Mouse (Mus musculus): ENCODE measurements around the gene Tfap2e. TPM values are rescaled to one million over a fixed set of nuclear protein-coding genes. Genes with fewer than 3 reads are reported as not detected.

The Tfap2e gene
- not detected for total RNA-seq (2021)
- long read RNA-seq, experiment 1, result 0 reads
- long read RNA-seq, experiment 2, result 0 reads

GRCm38 (mm10) chr4:126736001-126736414 lies at the start of gene Tfap2e:
Tfap2e (minus strand) TSS chr4:126736240.
- DNase-seq (ENCODE audit: low spot score in 2 of 2), result no peak

DNA sequence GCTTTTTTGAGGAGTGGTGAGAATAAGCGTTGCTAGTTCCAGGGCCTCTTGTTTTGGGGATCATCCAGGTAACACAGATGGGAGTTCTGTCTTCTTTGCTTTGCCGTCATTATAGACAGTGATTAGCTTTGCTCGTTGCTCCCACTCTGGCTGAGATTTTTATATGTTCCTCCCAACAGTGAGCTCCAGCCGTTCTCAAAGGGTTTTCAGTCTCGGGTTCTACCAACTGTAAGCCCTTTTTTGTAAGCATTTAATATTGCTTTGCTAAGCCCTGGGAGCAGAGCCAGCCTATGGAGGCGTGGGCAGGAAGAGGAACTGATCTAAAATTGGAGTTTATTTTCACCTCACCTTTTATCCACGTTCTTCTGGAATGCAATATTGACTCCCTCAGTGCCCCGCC lies 47.0 kb upstream of the Tfap2e start:
- peak in 1 of 2 experiments; percentile 39 for DNase-seq (ENCODE audit: low spot score in 2 of 2)

DNA sequence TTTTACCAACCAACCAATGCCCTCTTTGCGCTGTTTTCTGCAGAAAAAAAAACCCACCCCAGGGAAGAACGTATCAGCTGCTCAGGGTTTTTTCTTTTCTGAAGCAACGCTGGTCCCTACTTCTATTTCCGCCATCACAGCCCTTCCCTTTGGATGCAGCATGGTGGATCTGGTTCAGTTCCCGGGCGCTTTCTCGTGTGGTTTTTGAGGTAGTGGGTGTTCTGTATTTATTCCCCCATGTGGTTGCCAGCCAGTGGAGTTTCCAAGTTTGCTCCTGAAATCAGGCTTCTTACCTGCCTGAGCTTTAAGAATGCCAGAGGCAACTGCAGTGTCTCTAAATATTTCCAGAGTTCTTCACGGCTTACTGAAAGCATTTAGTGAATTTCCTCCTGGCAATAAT lies 46.5 kb upstream of the Tfap2e start:
- no peak for DNase-seq (ENCODE audit: low spot score in 2 of 2)

- DNase-seq (ENCODE audit: low spot score in 2 of 2), result no peak
Observed at GRCm38 (mm10) chr4:126781871-126782270, 45.8 kb upstream of the Tfap2e start.

DNA sequence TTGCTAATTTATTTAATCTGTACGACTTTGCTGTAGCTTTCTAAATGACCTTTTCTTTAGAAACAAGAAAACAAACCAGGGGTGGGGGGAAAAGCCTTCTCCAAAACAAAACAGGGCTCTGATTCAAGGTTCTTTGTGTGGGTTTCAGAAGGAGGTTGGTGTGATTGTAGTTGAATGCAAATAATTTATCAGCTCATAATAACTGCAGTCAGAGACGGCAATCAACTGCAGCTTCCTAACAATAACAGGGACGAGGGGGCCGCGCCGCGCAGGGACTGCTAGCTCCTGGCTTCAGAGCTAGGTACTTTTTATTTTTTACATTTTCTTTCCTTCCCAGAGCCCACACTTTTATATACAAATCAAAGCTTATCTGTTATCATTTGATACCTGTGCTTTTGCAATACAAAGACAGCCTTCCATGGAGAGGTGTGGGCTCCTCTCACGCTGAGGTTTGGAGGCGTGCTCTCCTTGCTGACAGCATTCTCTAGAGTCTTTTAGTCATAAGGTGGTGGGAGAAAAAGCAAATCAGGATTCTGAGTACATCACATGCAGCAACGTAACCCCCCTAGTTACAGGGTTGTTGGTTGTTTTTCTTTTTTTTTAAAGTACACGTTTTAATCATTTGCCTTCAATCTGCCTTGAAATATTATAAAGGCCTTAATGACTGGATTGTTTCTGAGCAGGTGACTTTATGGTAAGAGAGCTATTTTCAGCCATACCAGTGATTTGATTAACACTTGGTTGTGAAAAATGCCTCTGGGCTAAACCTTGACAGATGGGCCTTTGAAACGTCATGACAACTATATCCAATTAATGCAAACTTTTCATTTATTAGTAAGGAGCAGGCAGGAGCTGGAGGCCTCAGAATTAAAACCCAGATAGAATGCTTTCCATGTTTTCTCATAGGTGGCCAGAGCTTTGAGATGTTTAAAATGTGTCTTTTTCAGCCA lies 44.1 kb upstream of the Tfap2e start:
- DNase-seq (ENCODE audit: low spot score in 2 of 2), result no peak

DNA sequence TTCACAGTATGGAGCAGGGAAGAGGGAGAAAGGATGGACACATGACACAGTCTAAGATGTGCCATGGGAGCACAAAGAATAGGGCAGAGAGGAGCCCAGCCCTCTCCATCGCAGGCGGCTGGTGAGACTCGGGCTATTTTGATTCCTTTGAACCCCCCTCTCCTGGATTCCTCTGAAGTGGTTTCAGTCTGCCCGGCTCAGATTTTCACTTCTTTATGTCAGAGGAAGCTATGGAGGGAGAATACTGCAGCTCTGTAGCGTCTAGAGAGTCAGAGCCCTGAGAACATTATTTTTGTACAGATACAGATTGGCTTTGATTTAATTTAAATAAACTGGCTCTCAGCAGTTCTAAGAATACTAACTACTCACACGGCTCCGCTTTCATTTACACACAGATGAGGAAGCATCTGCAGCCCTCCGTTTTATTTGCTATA lies 43.1 kb upstream of the Tfap2e start:
- no peak for DNase-seq (ENCODE audit: low spot score in 2 of 2)

DNA sequence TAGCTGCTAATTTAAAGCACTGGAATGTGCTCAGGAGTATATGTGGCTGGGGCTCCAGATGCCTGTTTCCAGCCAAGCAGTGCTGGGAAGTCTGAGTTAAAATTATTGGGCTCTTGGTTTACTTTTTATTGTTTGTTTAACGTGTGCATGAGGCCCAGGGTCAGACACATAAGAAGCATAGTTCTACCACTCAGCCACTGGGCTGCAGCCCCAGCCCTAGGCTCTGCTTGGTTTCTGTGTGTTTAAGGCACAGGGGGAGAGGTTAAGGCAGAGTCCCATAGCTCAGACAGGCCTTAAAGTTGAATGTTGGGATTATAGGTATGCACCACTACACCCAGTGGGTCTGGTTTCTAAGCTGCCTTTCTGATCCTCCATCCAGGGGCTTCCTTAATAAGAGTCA lies 39.1 kb upstream of the Tfap2e start:
- no peak for DNase-seq (ENCODE audit: low spot score in 2 of 2)

DNA sequence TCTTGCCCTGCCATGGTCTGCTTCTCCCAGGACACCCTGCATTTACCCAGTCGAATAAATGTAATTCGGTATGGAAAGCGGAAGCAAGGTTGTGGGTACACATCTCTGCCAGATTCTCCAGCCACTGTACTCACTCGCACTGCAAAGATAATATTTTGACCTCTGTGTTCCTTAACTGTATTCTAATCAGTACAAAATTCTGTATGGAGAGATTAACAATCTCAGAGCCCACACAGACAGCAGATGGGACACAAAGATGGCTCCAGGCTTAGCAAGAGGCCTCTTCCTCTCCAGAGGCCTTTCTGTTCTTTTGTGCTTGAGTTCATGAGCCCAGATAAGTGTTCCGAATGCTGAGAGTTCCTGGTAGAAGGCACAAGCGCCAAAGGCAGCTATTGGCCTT lies 37.8 kb upstream of the Tfap2e start:
- no peak for DNase-seq (ENCODE audit: low spot score in 2 of 2)

DNA sequence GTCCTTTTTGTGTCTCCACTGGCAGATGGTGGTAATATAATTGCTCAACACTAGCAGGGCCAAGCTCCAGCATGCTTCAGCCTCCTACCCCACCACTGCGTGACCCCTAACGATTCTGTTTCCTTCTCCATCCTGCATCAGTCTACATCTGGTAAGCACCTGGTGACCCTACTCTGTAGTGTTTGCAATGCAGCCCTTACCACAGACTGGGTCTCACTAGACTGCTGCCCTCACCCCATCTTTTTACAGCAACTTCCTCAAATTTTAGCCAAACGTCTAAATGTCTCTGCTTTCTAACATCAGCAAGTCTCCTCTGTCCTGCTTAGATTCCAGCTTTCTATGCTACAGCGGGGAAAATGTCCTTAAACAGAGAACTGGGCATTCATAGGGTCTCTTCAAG lies 34.8 kb upstream of the Tfap2e start:
- DNase-seq (ENCODE audit: low spot score in 2 of 2), result no peak

GRCm38 (mm10) chr4:126769800-126770563 lies 33.9 kb upstream of the Tfap2e start:
- DNase-seq (ENCODE audit: low spot score in 2 of 2), result no peak

DNA sequence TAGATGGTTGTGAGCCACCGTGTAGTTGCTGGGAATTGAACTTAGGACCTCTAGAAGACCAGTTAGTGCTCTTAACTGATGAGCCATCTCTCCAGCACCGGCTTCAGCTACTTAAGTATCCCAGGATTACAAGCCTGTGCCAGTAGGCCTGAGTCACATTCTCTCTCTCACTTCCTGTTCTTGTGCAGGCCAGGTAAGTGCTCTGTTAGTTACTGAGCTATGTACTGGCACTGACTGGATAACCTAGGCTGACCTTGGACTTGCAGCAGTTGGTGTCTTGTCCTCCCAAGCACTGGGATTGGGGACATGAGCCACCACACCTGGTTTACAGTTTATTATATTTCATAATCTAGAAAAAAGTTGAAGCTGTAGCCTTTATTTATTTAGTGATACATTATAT lies 27.4 kb upstream of the Tfap2e start:
- DNase-seq (ENCODE audit: low spot score in 2 of 2), result no peak

GRCm38 (mm10) chr4:126762586-126763359 lies 26.7 kb upstream of the Tfap2e start:
- no peak for DNase-seq (ENCODE audit: low spot score in 2 of 2)

GRCm38 (mm10) chr4:126759435-126759834 lies 23.4 kb upstream of the Tfap2e start:
- DNase-seq (ENCODE audit: low spot score in 2 of 2), result no peak

GRCm38 (mm10) chr4:126758299-126758698 lies 22.3 kb upstream of the Tfap2e start:
- DNase-seq (ENCODE audit: low spot score in 2 of 2), result no peak

DNA sequence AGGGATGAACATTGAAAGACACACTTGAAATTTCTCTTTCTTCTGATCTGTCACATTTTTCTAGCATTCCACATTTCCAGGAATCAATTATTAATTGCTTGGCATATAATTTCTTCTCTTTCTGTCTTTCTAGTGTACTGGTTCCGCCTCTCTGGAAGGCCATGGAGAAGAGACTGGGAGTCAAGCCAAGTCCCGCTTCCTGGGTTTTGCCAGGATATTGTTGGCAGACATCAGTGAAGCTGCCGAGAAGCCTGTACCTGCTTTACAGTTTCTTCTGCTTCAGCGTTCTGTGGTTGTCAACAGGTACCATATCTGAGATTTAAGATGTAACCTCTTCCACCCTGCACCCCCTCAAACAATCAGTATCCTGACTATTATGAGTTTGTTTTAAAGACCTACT lies 20.7 kb upstream of the Tfap2e start:
- DNase-seq (ENCODE audit: low spot score in 2 of 2), result peak in 1 of 2 experiments; percentile 22

DNA sequence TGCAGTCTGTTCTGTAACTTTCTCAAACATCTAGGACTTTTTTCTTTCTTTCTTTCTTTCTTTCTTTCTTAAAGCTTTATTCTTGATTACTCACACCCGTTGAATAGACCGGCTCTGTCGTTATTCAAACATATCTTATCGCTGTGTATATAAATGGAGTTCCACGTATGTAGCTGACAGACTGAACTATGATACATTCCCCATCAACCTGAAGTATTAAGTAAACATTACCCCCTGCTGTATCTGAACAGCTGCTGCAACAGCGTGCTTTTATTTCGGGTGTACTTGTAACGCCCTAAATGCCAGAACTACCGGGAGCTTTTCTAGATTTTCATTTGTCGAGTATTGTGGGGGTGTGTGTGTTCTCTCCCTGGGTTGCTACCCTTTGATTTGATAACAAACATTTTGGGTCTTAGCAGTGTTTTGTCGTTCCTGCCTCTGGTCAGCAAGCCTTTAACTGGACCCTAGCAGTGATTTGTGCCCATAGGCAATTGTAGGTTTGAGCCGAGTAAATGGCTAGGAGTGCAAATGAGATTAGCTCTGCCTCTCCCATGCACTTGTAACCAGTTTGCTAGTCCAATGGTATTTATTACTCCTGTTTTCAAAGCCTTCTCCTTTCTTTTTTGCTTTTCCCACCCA lies 18.8 kb upstream of the Tfap2e start:
- DNase-seq (ENCODE audit: low spot score in 2 of 2), result no peak

DNA sequence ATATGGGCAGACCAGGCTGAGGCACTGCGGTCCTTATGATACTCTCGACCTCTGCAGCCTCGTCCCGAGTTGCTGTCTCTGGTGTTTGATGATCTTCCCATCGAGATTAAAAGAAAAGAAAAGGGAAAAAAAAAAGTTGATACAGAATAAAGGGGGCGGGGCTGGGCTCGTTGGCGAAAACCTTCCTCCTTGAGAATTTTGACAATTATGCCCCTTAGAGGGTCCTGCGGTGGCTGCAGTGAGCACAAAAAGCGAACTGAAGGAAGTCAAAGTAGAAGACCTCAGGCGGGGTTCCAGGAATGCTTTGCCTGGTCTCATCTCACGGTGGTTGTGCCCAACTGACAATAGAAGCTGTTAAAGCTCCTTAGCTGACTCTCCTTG lies 18.2 kb upstream of the Tfap2e start:
- no peak for DNase-seq (ENCODE audit: low spot score in 2 of 2)

DNA sequence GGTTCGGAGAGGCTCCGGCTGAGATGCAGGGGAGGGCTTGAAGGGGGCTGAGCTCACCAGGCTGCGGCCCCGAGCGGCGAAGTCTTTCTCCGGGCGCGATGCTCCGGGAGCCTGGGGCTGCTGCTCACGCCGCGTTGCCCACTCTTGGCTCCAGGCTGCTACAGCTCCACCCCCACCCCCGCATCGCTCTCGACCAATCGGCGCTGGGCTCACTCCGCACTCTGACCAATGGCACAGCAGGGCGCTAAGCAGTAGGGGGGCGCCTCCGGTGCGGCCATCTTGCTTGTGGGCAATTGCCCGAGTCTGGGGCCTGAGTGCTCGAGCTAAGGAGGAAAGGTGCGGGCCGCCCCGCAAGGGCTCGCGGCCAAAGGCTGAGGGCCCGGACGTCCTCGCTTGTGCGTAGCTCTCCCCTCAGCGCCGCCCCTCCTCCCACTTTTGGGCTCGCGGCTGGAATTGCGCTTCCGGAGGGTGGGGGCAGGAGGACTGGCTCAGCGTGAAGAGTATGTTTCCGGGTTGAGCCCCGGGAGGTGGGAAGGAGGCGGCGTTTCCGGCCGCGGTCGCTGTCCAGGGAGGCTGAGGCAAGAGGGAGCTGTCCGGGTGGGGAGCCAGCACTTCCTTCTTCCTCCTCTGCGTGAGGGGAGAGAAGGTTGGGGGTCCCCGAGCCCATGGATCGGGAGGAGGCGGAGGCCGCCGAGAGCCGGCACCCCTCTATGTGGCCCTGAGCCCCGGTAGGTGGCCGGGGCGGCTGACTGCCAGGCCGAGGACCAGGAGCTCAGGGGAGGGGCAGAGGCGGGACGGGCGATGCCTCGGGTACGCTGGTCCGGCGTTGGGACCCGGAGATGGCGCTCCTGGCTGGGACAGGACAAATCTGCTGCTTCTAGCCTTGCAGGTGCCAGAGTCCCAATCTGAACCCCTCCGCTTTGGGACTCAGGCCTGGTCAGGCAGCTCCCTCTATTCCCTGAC lies 17.5 kb upstream of the Tfap2e start, which contains the start of the genes Ncdn and AU040320:
Gene Ncdn, minus strand, starts transcription at position 171 of the 963 bp plus-strand sequence.
Gene AU040320, plus strand, starts transcription at position 277 of the 963 bp plus-strand sequence.
- peak; percentile 95 to 98 for DNase-seq (ENCODE audit: low spot score in 2 of 2)

- DNase-seq (ENCODE audit: low spot score in 2 of 2), result peak in 1 of 2 experiments; percentile 32
Observed at GRCm38 (mm10) chr4:126752608-126753141, 16.6 kb upstream of the Tfap2e start.

Data from left cerebral cortex, adult 18-20 months (tissue).